Mouse (Mus musculus) small intestine, adult 2 months (tissue): ENCODE results near the gene Rcn3.

Source experiments
- CTCF ChIP-seq: fragments of 200-500 bp; IDR thresholded peaks from 2 replicates; pipeline ENCODE4 v1.5.1; 2012; ENCODE audit warnings: low read depth, mild to moderate bottlenecking, control low read depth, inconsistent platforms, low read length, moderate library complexity, mixed read lengths; ENCODE audit not compliant: insufficient replicate concordance, insufficient read length; ENCODE audit errors: extremely low read depth
- POLR2A ChIP-seq: fragments of 200-500 bp; IDR thresholded peaks from 2 replicates; pipeline ENCODE4 v1.6.1; 2012; ENCODE audit warnings: low read depth, mild to moderate bottlenecking, control low read depth, inconsistent platforms, low read length, moderate library complexity

DNA sequence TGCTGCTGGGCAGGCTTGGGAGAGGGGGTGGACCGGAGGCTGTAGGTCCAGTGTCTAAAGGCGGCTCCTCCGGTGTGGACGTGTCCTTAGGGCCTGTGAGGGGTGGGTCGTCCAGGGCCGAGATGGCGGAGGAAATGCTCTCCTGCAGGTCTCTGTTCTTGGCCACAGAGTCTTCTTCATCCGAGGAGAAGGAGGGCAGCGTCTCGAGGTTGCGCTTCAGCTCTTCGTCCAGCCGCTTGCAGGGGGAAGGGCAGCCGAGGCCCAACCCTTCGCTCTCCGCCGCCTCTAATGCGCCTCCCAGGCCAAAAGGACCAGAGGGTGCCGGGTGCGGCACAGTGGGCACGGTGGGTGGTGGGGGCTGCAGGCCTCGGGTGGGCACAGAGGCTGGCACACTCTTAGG lies 46.3 kb downstream of the Rcn3 start:
- TF ChIP-seq CTCF (no peak), POLR2A (no peak)
